Mouse (Mus musculus): ENCODE measurements around the gene Dazap1. TPM values are rescaled to one million over a fixed set of nuclear protein-coding genes. Genes with fewer than 3 reads are reported as not detected.

Gene Dazap1
- total and polyA plus RNA-seq, 3 experiments: 159 to 236 TPM; not detected in 1

DNA sequence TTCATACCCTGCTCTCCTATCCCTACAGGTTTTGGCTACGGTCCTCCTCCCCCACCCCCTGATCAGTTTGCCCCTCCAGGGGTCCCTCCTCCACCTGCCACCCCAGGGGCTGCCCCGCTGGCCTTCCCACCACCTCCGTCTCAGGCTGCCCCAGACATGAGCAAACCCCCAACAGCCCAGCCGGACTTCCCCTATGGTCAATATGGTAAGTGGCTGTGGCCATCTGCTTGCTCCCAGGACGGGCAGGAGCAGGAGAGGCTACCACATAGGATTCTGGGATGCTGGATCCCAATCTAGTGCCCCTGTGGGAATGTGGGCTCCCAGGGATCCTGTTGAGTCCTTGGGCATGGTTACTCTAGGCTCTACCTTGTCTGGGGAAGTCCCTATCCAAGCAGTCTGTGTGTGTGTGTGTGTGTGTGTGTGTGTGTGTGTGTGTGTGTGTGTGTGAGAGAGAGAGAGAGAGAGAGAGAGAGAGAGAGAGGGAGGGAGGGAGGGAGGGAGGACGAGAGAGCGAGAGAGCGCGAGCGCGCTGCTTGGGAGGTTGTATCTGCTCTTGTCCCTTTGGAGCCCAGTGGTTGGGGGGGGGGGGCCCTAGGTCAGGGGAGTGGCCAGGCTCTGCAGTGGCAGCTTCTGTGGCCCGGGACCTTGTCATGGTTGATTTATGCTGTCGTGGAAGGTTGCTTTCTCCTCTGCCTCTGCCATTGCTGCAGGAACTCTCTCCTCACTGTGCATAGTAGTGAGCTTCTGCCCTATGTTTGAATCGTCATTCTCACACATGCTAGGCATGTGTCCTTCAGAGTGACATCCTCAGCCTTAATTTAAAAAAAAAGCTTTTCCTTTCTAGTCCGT lies 24.2 kb downstream of the Dazap1 start:
- Histone ChIP-seq H3K9me3 (replicated peaks; ENCODE audit: insufficient read depth, low read length) (no peaks in the 10 kb centered on the region), H3K4me3 (ENCODE audit: control insufficient read depth in 1 of 2, insufficient read depth in 1 of 2, low read depth in 2 of 2, low read length in 2 of 2) (no peak overlapping the region), H3K36me3 (ENCODE audit: control insufficient read depth in 1 of 2, insufficient read depth in 2 of 2, low read length in 2 of 2) (peaks cover 0 to 15% of the 10 kb centered on the region in 2 experiments; a peak in 2 of 4 replicates), H3K27me3 (ENCODE audit: control insufficient read depth in 1 of 2, insufficient read depth in 2 of 2, low read length in 2 of 2) (no peaks in the 10 kb centered on the region), H3K4me1 (ENCODE audit: control insufficient read depth in 1 of 2, insufficient read depth in 2 of 2, low read length in 2 of 2) (no peaks in the 10 kb centered on the region), H3K79me2 (ENCODE audit: control insufficient read depth, insufficient read depth, low read length, poor library complexity) (no peaks in the 10 kb centered on the region), H3K9ac (ENCODE audit: control insufficient read depth, low read depth, low read length, poor library complexity, severe bottlenecking) (no peak overlapping the region), H3K27ac (ENCODE audit: control insufficient read depth, low read depth, low read length) (no peak overlapping the region)
- DNase-seq (ENCODE audit: low read depth, low spot score): no peak
- TF ChIP-seq MYC (IDR thresholded peaks at IDR 0.05; ENCODE audit: low read depth, low read length) (no peak), MAFK (IDR thresholded peaks at IDR 0.05; ENCODE audit: borderline replicate concordance, low read depth, low read length) (no peak), E2F4 (IDR thresholded peaks at IDR 0.05; ENCODE audit: borderline replicate concordance, low read depth, low read length) (no peak), ELF1 (IDR thresholded peaks at IDR 0.05; ENCODE audit: low read depth, low read length) (no peak), EP300 (IDR thresholded peaks at IDR 0.05; ENCODE audit: low read depth in 1 of 2, low read length in 2 of 2) (no peak), SMC3 (IDR thresholded peaks at IDR 0.05; ENCODE audit: low read depth, low read length) (no peak), MAZ (IDR thresholded peaks at IDR 0.05; ENCODE audit: low read depth, low read length) (no peak), POLR2A (IDR thresholded peaks at IDR 0.05; ENCODE audit: control insufficient read depth in 1 of 2, insufficient read depth in 1 of 2, low read depth in 1 of 2, low read length in 2 of 2, poor library complexity in 1 of 2) (no peak), KAT2A (conservative IDR thresholded peaks at IDR 0.05; ENCODE audit: low read depth, low read length) (no peak), JUND (IDR thresholded peaks at IDR 0.05; ENCODE audit: low read depth, low read length) (no peak), SIN3A (IDR thresholded peaks at IDR 0.05; ENCODE audit: low read length) (no peak), MEF2A (IDR thresholded peaks at IDR 0.05; ENCODE audit: extremely low read depth, insufficient replicate concordance, low read depth, low read length, poor library complexity, severe bottlenecking) (no peak), CHD2 (IDR thresholded peaks at IDR 0.05; ENCODE audit: low read length) (no peak), NELFE (IDR thresholded peaks at IDR 0.05; ENCODE audit: low read depth, low read length) (no peak)

DNA sequence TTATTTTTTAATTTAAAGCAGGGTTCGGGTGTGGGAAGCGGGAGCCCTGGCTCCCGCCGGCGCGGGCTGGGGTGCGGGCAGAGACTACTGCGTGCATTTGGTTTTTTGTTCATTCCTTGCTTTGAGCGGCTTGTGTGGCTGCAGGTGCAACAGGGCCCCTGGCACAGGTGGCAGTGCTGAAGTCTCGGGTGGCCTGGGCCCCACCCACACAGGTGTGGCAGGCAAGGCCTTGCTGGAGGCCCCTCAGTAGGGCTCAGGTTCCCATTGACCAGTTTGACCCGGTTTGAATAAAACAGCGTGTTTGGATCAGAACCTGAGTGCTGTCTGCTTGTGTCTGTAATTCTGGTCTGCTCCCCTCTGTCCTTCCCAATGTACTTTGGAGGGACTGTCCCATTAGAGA lies 26.8 kb downstream of the Dazap1 start:
- Histone ChIP-seq H3K4me1 (ENCODE audit: control insufficient read depth in 1 of 2, insufficient read depth in 2 of 2, low read length in 2 of 2) (peaks cover 0 to 4% of the 10 kb centered on the region in 2 experiments; a peak in 1 of 4 replicates), H3K79me2 (ENCODE audit: control insufficient read depth, insufficient read depth, low read length, poor library complexity) (peaks cover 9% of the 10 kb centered on the region), H3K36me3 (ENCODE audit: control insufficient read depth in 1 of 2, insufficient read depth in 2 of 2, low read length in 2 of 2) (peaks cover 2 to 13% of the 10 kb centered on the region in 2 experiments; a peak in 2 of 4 replicates), H3K27ac (ENCODE audit: control insufficient read depth, low read depth, low read length) (no peak overlapping the region), H3K9me3 (replicated peaks; ENCODE audit: insufficient read depth, low read length) (no peaks in the 10 kb centered on the region), H3K4me3 (ENCODE audit: control insufficient read depth in 1 of 2, insufficient read depth in 1 of 2, low read depth in 2 of 2, low read length in 2 of 2) (no peak overlapping the region), H3K27me3 (ENCODE audit: control insufficient read depth in 1 of 2, insufficient read depth in 2 of 2, low read length in 2 of 2) (no peaks in the 10 kb centered on the region), H3K9ac (ENCODE audit: control insufficient read depth, low read depth, low read length, poor library complexity, severe bottlenecking) (no peak overlapping the region)
- TF ChIP-seq ZC3H11A (IDR thresholded peaks at IDR 0.05; ENCODE audit: low read depth, low read length): no peak
- no peak for TF ChIP-seq UBTF (IDR thresholded peaks at IDR 0.05; ENCODE audit: borderline replicate concordance, insufficient read depth, low read depth, low read length)
- no peak for TF ChIP-seq JUND (IDR thresholded peaks at IDR 0.05; ENCODE audit: low read depth, low read length)
- no peak for TF ChIP-seq EP300 (IDR thresholded peaks at IDR 0.05; ENCODE audit: low read depth in 1 of 2, low read length in 2 of 2)
- TF ChIP-seq HCFC1 (IDR thresholded peaks at IDR 0.05; ENCODE audit: low read depth, low read length): no peak
- TF ChIP-seq TCF12 (IDR thresholded peaks at IDR 0.05; ENCODE audit: low read depth, low read length): no peak
- no peak for TF ChIP-seq GABPA (IDR thresholded peaks at IDR 0.05; ENCODE audit: low read depth, low read length)
- TF ChIP-seq MAX (IDR thresholded peaks at IDR 0.05; ENCODE audit: low read length): no peak
- no peak for TF ChIP-seq BHLHE40 (IDR thresholded peaks at IDR 0.05; ENCODE audit: borderline replicate concordance, low read depth, low read length)
- no peak for TF ChIP-seq POLR2A (IDR thresholded peaks at IDR 0.05; ENCODE audit: control insufficient read depth in 1 of 2, insufficient read depth in 1 of 2, low read depth in 1 of 2, low read length in 2 of 2, poor library complexity in 1 of 2)
- TF ChIP-seq MAFK (IDR thresholded peaks at IDR 0.05; ENCODE audit: borderline replicate concordance, low read depth, low read length): no peak
- no peak for TF ChIP-seq ZNF384 (IDR thresholded peaks at IDR 0.05; ENCODE audit: low read depth, low read length)
- TF ChIP-seq KAT2A (conservative IDR thresholded peaks at IDR 0.05; ENCODE audit: low read depth, low read length): no peak
- TF ChIP-seq CHD2 (IDR thresholded peaks at IDR 0.05; ENCODE audit: low read length): no peak
- DNase-seq (ENCODE audit: low read depth, low spot score): no peak

Data from MEL (cell line).